Mouse (Mus musculus) adrenal gland, adult 2 months (tissue): ENCODE measurements around the gene Depdc1a. TPM values are rescaled to one million over a fixed set of nuclear protein-coding genes. Genes with fewer than 3 reads are reported as not detected.
"Not testable (repeated sequence)": the region's sequence is repeated elsewhere in the genome, so short reads cannot be mapped to it uniquely, and the experiment has no call there.

Experiments
- DNase-seq: peaks from one replicate; pipeline ENCODE4 v3.0.0; 2021
- long read RNA-seq: library from polyadenylated mRNA; stranded (forward); transcript quantifications from one replicate; pipeline ENCODE4 v2.0.0, GENCODE M21; 2021
- polyA plus RNA-seq: library from polyadenylated mRNA; depleted of rRNA; stranded (reverse); fragments of >200 nt; gene quantifications from 2 replicates; pipeline ENCODE4 v1.2.3, GENCODE M21; 2012; rRNA removed
- total RNA-seq, 2 experiments: library from RNA; stranded (reverse); gene quantifications; 2 replicates each; pipeline ENCODE4 v1.2.3; 2021

Depdc1a gene
- total RNA-seq (under 1 TPM; 0.35 to 0.84 TPM), polyA plus RNA-seq (not detected in 2 replicates)
- long read RNA-seq, result 0 reads

DNA sequence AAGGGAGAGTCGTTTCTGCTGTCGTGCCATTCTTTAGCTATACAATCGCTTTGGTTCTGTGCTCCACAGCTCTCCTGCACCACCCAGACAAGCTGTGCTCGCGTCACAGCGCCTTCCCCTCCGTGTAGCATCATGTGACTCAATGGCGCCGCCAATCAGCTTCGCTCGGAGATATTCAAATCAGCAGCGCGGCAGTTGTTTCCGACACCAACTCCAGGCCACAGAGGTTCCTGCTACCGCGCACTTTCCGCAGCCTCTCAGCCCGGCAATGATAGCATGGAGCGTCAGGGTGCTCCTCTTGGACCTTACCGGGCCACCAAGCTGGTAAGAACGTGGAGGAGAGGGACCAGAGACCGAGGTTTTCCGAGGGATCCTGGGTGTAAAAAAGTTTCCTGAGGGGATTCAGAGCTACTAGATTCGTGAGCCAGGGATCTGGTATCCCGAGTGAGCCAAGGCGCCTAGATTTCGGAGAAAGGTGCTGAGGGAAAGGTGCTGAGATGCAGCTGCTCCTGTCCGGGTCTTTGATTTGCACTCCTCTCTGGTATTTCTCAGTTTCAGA, at the start of gene Depdc1a:
Gene Depdc1a (plus strand): TSS at position 191 of the 559 bp plus-strand sequence.
- peak; percentile 93 for DNase-seq

DNA sequence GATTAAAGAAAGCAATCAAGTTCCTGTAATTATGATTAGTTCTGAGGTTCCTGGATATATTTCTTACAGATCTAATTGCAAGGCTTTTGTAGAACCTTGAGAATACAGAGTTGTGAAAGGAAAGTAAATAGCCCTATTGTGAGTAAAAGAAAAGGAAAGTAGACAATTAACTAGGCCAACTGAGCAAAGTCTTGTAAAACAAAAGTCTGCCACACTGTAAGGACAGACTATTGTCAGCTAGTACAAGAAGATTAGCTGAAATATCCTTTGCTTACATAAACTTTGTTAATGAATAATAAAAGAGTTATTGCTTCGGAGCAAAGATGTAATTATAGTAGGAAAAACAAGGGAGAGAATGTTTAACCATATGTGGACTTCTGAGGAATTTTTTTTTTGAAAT, 25.2 kb upstream of the Depdc1a start:
- no peak for DNase-seq

- DNase-seq, result no peak
Observed at GRCm38 (mm10) chr3:159475465-159475864, 19.8 kb upstream of the Depdc1a start.

DNA sequence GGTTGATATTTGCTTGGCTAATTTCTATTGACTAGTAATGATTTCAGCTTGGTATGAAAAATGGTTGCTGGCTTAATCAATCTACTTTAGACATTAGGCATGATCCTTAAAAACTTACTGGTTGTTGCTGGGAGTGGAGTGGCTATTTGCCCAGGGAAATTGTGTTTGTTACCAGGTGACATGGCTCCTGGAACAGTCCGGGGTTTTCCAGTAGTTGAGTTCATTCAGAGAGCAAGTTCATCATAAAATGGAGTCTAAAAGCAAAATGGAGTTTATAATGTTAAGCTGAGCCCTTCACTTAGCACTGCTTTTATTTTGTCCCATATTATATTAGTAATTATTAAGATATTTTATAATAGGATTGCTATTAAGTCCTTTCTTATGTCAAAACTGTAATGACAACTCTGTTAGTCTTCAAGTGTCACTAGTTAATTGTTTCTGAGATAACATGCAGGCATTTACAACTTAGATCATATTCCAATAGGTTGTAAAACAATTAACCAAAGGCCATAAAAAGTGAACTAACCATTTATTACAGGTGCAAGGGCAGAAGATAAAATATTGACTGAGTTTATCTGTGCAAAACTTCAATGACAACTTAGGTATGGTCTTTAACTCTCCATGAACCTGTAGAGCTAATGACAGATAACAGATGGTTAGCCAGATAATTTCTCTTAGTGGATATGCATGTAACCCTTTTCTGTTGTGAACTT, 17.8 kb upstream of the Depdc1a start:
- no peak for DNase-seq

- not testable (repeated sequence) for DNase-seq
Observed at GRCm38 (mm10) chr3:159494709-159495108, 524 bp upstream of the Depdc1a start.

DNA sequence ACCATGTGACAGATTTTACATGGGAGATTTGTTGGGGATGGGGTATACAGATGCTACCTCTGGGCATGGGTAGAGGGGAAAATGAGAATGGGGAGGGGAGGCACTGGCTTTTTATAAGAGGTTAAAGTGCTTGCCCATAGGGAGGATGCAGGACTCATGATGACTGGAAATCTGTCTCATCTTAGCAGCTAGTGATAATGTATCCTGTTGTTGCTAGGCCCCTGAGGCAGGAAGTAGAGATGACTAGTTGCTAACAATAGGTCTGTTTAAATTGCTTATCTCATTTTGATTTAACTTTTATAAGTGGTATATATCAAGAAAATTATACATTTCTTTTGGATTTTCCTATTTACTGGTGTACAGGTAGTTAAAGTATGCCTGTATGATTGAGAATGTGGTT, 13.7 kb downstream of the Depdc1a start:
- no peak for DNase-seq

GRCm38 (mm10) chr3:159528563-159528962, 33.3 kb downstream of the Depdc1a start:
- no peak for DNase-seq

GRCm38 (mm10) chr3:159548303-159548702, 53.1 kb downstream of the Depdc1a start:
- DNase-seq, result no peak

DNA sequence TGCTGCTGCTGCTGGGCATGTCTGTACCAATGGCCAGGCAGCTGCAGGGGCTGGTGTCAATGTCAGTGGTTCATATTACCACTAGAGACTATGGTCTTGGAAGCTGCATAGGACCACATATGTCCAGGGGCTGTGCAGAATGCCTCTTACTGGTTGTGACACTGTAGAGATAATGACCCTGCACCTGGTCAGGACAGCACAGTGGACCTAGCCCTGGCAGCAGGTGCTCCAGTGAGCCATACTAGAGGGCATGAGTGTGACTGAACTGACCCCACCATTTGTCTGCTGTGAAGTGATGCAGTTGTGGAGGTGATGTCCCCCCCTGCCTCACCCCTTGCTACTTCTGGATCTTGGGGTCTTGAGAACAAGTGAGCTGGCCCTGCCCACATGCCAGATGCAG, 55.0 kb downstream of the Depdc1a start:
- DNase-seq, result no peak

Other genes starting within 250 kb of the Depdc1a start
- not detected for gene Rpe65, start 103.7 kb downstream of the Depdc1a start, total RNA-seq
- not detected in 2 replicates for gene Rpe65, start 103.7 kb downstream of the Depdc1a start, polyA plus RNA-seq